Mouse (Mus musculus): Measurements from ENCODE around the gene Fam168a. TPM values are rescaled to one million over a fixed set of nuclear protein-coding genes. Genes with fewer than 3 reads are reported as not detected.

The Fam168a gene
- polyA plus RNA-seq, 1 experiment from 2014 or later = 118 TPM

- H3K4me2 ChIP-seq (ENCODE audit: low read length) = peak overlapping the region; percentile 96
- peak; percentile 9 for ATAC-seq
- no peaks in the 10 kb centered on the region for H3K9me3 ChIP-seq (ENCODE audit: control insufficient read depth, low read length)
- no peaks in the 10 kb centered on the region for H3K27me3 ChIP-seq (replicated peaks; ENCODE audit: control insufficient read depth, insufficient read depth, low read length)
- peak overlapping the region; percentile 63 for H3K4me3 ChIP-seq (replicated peaks; ENCODE audit: low read length)
- H3K4me1 ChIP-seq (replicated peaks; ENCODE audit: control insufficient read depth, insufficient read depth, low read length) = peaks cover 8% of the 10 kb centered on the region
- no peaks in the 10 kb centered on the region for H3K36me3 ChIP-seq (ENCODE audit: control insufficient read depth, insufficient read depth)
- peak overlapping the region; percentile 73 for H3K9ac ChIP-seq (replicated peaks; ENCODE audit: low read depth, low read length)
- 3% methylated on average over 4 of the region's 4 CpGs for WGBS
- no peak overlapping the region for H3K27ac ChIP-seq (ENCODE audit: low read length)
Observed at GRCm38 (mm10) chr7:100862353-100862752, 155.9 kb downstream of the Fam168a start.

GRCm38 (mm10) chr7:100862828-100863638 is 156.6 kb downstream of the Fam168a start, which contains the start of gene Relt:
Gene Relt (minus strand): TSS chr7:100863446.
- H3K9ac ChIP-seq (replicated peaks; ENCODE audit: low read depth, low read length) = peak within 1 kb of the TSS; percentile 73
- H3K9me3 ChIP-seq (ENCODE audit: control insufficient read depth, low read length) = no peaks in the 10 kb centered on the region
- peak within 1 kb of the TSS; percentile 63 for H3K4me3 ChIP-seq (replicated peaks; ENCODE audit: low read length)
- no peaks in the 10 kb centered on the region for H3K27me3 ChIP-seq (replicated peaks; ENCODE audit: control insufficient read depth, insufficient read depth, low read length)
- under 1% methylated on average over 90 of the region's 91 CpGs for WGBS
- H3K36me3 ChIP-seq (ENCODE audit: control insufficient read depth, insufficient read depth) = no peaks in the 10 kb centered on the region
- H3K27ac ChIP-seq (ENCODE audit: low read length) = peak within 1 kb of the TSS; percentile 54
- peak; percentile 89 for ATAC-seq
- peak within 1 kb of the TSS; percentile 96 for H3K4me2 ChIP-seq (ENCODE audit: low read length)
- peaks cover 8% of the 10 kb centered on the region for H3K4me1 ChIP-seq (replicated peaks; ENCODE audit: control insufficient read depth, insufficient read depth, low read length)

- no peak for ATAC-seq
- WGBS = 6% methylated on average over 3 of the region's 3 CpGs
- no peak overlapping the region for H3K4me2 ChIP-seq (ENCODE audit: low read length)
Observed at GRCm38 (mm10) chr7:100866675-100867074, 160.2 kb downstream of the Fam168a start.

GRCm38 (mm10) chr7:100867561-100867960 is 161.1 kb downstream of the Fam168a start:
- no peaks in the 10 kb centered on the region for H3K27me3 ChIP-seq (replicated peaks; ENCODE audit: control insufficient read depth, insufficient read depth, low read length)
- H3K4me1 ChIP-seq (replicated peaks; ENCODE audit: control insufficient read depth, insufficient read depth, low read length) = peaks cover 3% of the 10 kb centered on the region
- H3K4me2 ChIP-seq (ENCODE audit: low read length) = no peak overlapping the region
- H3K36me3 ChIP-seq (ENCODE audit: control insufficient read depth, insufficient read depth) = peaks cover 4% of the 10 kb centered on the region; the same call in 1 of the 2 replicates
- 49% methylated on average over 2 of the region's 2 CpGs for WGBS
- H3K4me3 ChIP-seq (replicated peaks; ENCODE audit: low read length) = no peak overlapping the region
- H3K27ac ChIP-seq (ENCODE audit: low read length) = no peak overlapping the region
- no peaks in the 10 kb centered on the region for H3K9me3 ChIP-seq (ENCODE audit: control insufficient read depth, low read length)
- no peak for ATAC-seq
- H3K9ac ChIP-seq (replicated peaks; ENCODE audit: low read depth, low read length) = no peak overlapping the region

More at GRCm38 (mm10) chr7:100866675-100867074, 160.2 kb downstream of the Fam168a start:
- Histone ChIP-seq H3K4me1 (replicated peaks; ENCODE audit: control insufficient read depth, insufficient read depth, low read length) (peaks cover 8% of the 10 kb centered on the region), H3K27ac (ENCODE audit: low read length) (no peak overlapping the region), H3K9me3 (ENCODE audit: control insufficient read depth, low read length) (no peaks in the 10 kb centered on the region), H3K4me3 (replicated peaks; ENCODE audit: low read length) (no peak overlapping the region), H3K36me3 (ENCODE audit: control insufficient read depth, insufficient read depth) (no peaks in the 10 kb centered on the region), H3K27me3 (replicated peaks; ENCODE audit: control insufficient read depth, insufficient read depth, low read length) (no peaks in the 10 kb centered on the region), H3K9ac (replicated peaks; ENCODE audit: low read depth, low read length) (no peak overlapping the region)

GRCm38 (mm10) chr7:100868551-100868950 is 162.1 kb downstream of the Fam168a start:
- Histone ChIP-seq H3K27ac (ENCODE audit: low read length) (no peak overlapping the region), H3K4me2 (ENCODE audit: low read length) (no peak overlapping the region), H3K36me3 (ENCODE audit: control insufficient read depth, insufficient read depth) (peaks cover 13% of the 10 kb centered on the region), H3K4me1 (replicated peaks; ENCODE audit: control insufficient read depth, insufficient read depth, low read length) (no peaks in the 10 kb centered on the region), H3K9ac (replicated peaks; ENCODE audit: low read depth, low read length) (no peak overlapping the region), H3K9me3 (ENCODE audit: control insufficient read depth, low read length) (no peaks in the 10 kb centered on the region), H3K4me3 (replicated peaks; ENCODE audit: low read length) (no peak overlapping the region), H3K27me3 (replicated peaks; ENCODE audit: control insufficient read depth, insufficient read depth, low read length) (no peaks in the 10 kb centered on the region)
- 82% methylated on average over 4 of the region's 4 CpGs for WGBS
- no peak for ATAC-seq

- H3K27ac ChIP-seq (ENCODE audit: low read length) = no peak overlapping the region
- ATAC-seq = no peak
- H3K9ac ChIP-seq (replicated peaks; ENCODE audit: low read depth, low read length) = no peak overlapping the region
- peaks cover 13% of the 10 kb centered on the region for H3K36me3 ChIP-seq (ENCODE audit: control insufficient read depth, insufficient read depth)
- no peak overlapping the region for H3K4me2 ChIP-seq (ENCODE audit: low read length)
- WGBS = 88% methylated on average over 8 of the region's 8 CpGs
- no peaks in the 10 kb centered on the region for H3K27me3 ChIP-seq (replicated peaks; ENCODE audit: control insufficient read depth, insufficient read depth, low read length)
- no peak overlapping the region for H3K4me3 ChIP-seq (replicated peaks; ENCODE audit: low read length)
- no peaks in the 10 kb centered on the region for H3K4me1 ChIP-seq (replicated peaks; ENCODE audit: control insufficient read depth, insufficient read depth, low read length)
- H3K9me3 ChIP-seq (ENCODE audit: control insufficient read depth, low read length) = no peaks in the 10 kb centered on the region
Observed at GRCm38 (mm10) chr7:100869877-100870629, 163.6 kb downstream of the Fam168a start.

- WGBS = 92% methylated on average over 4 of the region's 4 CpGs
- no peak overlapping the region for H3K4me2 ChIP-seq (ENCODE audit: low read length)
- no peaks in the 10 kb centered on the region for H3K27me3 ChIP-seq (replicated peaks; ENCODE audit: control insufficient read depth, insufficient read depth, low read length)
- no peaks in the 10 kb centered on the region for H3K9me3 ChIP-seq (ENCODE audit: control insufficient read depth, low read length)
- no peaks in the 10 kb centered on the region for H3K4me1 ChIP-seq (replicated peaks; ENCODE audit: control insufficient read depth, insufficient read depth, low read length)
- H3K4me3 ChIP-seq (replicated peaks; ENCODE audit: low read length) = no peak overlapping the region
- ATAC-seq = no peak
- no peak overlapping the region for H3K9ac ChIP-seq (replicated peaks; ENCODE audit: low read depth, low read length)
- H3K27ac ChIP-seq (ENCODE audit: low read length) = no peak overlapping the region
- peaks cover 13% of the 10 kb centered on the region for H3K36me3 ChIP-seq (ENCODE audit: control insufficient read depth, insufficient read depth)
Observed at GRCm38 (mm10) chr7:100871355-100871754, 164.9 kb downstream of the Fam168a start.

- ATAC-seq = no peak
- H3K4me3 ChIP-seq (replicated peaks; ENCODE audit: low read length) = no peak overlapping the region
- H3K9ac ChIP-seq (replicated peaks; ENCODE audit: low read depth, low read length) = no peak overlapping the region
- 80% methylated on average over 5 of the region's 5 CpGs for WGBS
- H3K27ac ChIP-seq (ENCODE audit: low read length) = no peak overlapping the region
- H3K4me1 ChIP-seq (replicated peaks; ENCODE audit: control insufficient read depth, insufficient read depth, low read length) = no peaks in the 10 kb centered on the region
- no peaks in the 10 kb centered on the region for H3K27me3 ChIP-seq (replicated peaks; ENCODE audit: control insufficient read depth, insufficient read depth, low read length)
- H3K36me3 ChIP-seq (ENCODE audit: control insufficient read depth, insufficient read depth) = peaks cover 13% of the 10 kb centered on the region
- H3K9me3 ChIP-seq (ENCODE audit: control insufficient read depth, low read length) = no peaks in the 10 kb centered on the region
- H3K4me2 ChIP-seq (ENCODE audit: low read length) = no peak overlapping the region
Observed at GRCm38 (mm10) chr7:100871892-100872291, 165.5 kb downstream of the Fam168a start.

- H3K9ac ChIP-seq (replicated peaks; ENCODE audit: low read depth, low read length) = no peak overlapping the region
- WGBS = 97% methylated on average over 13 of the region's 13 CpGs
- H3K9me3 ChIP-seq (ENCODE audit: control insufficient read depth, low read length) = no peaks in the 10 kb centered on the region
- peaks cover 14% of the 10 kb centered on the region for H3K36me3 ChIP-seq (ENCODE audit: control insufficient read depth, insufficient read depth)
- no peak for ATAC-seq
- H3K4me1 ChIP-seq (replicated peaks; ENCODE audit: control insufficient read depth, insufficient read depth, low read length) = no peaks in the 10 kb centered on the region
- no peak overlapping the region for H3K27ac ChIP-seq (ENCODE audit: low read length)
- no peak overlapping the region for H3K4me2 ChIP-seq (ENCODE audit: low read length)
- H3K4me3 ChIP-seq (replicated peaks; ENCODE audit: low read length) = no peak overlapping the region
- no peaks in the 10 kb centered on the region for H3K27me3 ChIP-seq (replicated peaks; ENCODE audit: control insufficient read depth, insufficient read depth, low read length)
Observed at GRCm38 (mm10) chr7:100873197-100873596, 166.8 kb downstream of the Fam168a start.
